Mouse (Mus musculus) left cerebral cortex, postnatal 4 days (tissue): ENCODE results near the gene Aco1. TPM values are rescaled to one million over a fixed set of nuclear protein-coding genes. Genes with fewer than 3 reads are reported as not detected.

Experiments used
- DNase-seq: peaks from one replicate; pipeline ENCODE4 v3.0.0-alpha.2; 2022
- intact Hi-C: fragments of 180-260 bp; cut with DNase I; formaldehyde crosslinking; loops from one replicate; pipeline ENCODE4 v1.15.1; 2025
- total RNA-seq, 2 experiments: library from RNA; stranded (reverse); gene quantifications; 2 replicates each; pipeline ENCODE4 v1.2.3; 2021

Aco1 gene
- total RNA-seq, 2 experiments from 2014 or later = 60.1 to 64.1 TPM

- intact Hi-C loops = no loop called here
- no peak for DNase-seq
Measured at GRCm38 (mm10) chr4:40243006-40243405, 100.1 kb downstream of the Aco1 start.

GRCm38 (mm10) chr4:40244035-40244434, 101.2 kb downstream of the Aco1 start:
- no peak for DNase-seq
- intact Hi-C loops = no loop called here

Other genes with a start within 250 kb of the Aco1 start
- gene Ddx58, start 96.7 kb downstream of the Aco1 start, total RNA-seq = 1 to 10 TPM; 3.3 to 4.0 TPM
- gene Smim27, start 126.5 kb downstream of the Aco1 start, total RNA-seq = 10 to 100 TPM in 1 of 2 experiments, 1 to 10 TPM in 1; 9.0 to 19.4 TPM
- 10 to 100 TPM; 22.3 to 24.3 TPM for gene Topors, start 126.8 kb downstream of the Aco1 start, total RNA-seq
- 100 to 1,000 TPM; 159 to 164 TPM for gene Ndufb6, start 136.3 kb downstream of the Aco1 start, total RNA-seq